Mouse (Mus musculus): Measurements from ENCODE around the gene Zbtb40. TPM values are rescaled to one million over a fixed set of nuclear protein-coding genes. Genes with fewer than 3 reads are reported as not detected.

The Zbtb40 gene
- total and polyA plus RNA-seq, 3 experiments: 2.7 to 7.1 (median 6.7) TPM

GRCm38 (mm10) chr4:137097984-137098327 is 49.4 kb upstream of the Zbtb40 start:
- TF ChIP-seq MAX (IDR thresholded peaks at IDR 0.05; ENCODE audit: low read length) (no peak), TBP (conservative IDR thresholded peaks at IDR 0.05; ENCODE audit: low read depth, low read length) (no peak), UBTF (IDR thresholded peaks at IDR 0.05; ENCODE audit: low read depth, low read length) (no peak), TCF12 (IDR thresholded peaks at IDR 0.05; ENCODE audit: low read depth, low read length) (no peak), ZMIZ1 (IDR thresholded peaks at IDR 0.05; ENCODE audit: low read depth, low read length) (no peak), SIN3A (IDR thresholded peaks at IDR 0.05; ENCODE audit: low read length) (no peak), POLR2AphosphoS2 (IDR thresholded peaks at IDR 0.05; ENCODE audit: low read depth, low read length) (no peak), NELFE (IDR thresholded peaks at IDR 0.05; ENCODE audit: low read depth, low read length) (no peak), POLR2A (IDR thresholded peaks at IDR 0.05; ENCODE audit: low read depth, low read length) (no peak), EP300 (IDR thresholded peaks at IDR 0.05; ENCODE audit: low read length) (no peak), PAX5 (IDR thresholded peaks at IDR 0.05; ENCODE audit: low read length) (no peak), CHD2 (IDR thresholded peaks at IDR 0.05; ENCODE audit: low read length) (no peak), MYC (IDR thresholded peaks at IDR 0.05; ENCODE audit: low read depth, low read length) (no peak), ZNF384 (IDR thresholded peaks at IDR 0.05; ENCODE audit: low read depth, low read length) (no peak), RAD21 (IDR thresholded peaks at IDR 0.05; ENCODE audit: low read depth, low read length) (no peak), CHD1 (IDR thresholded peaks at IDR 0.05; ENCODE audit: low read depth, low read length) (no peak), HCFC1 (IDR thresholded peaks at IDR 0.05; ENCODE audit: low read depth, low read length) (no peak)
- Histone ChIP-seq H3K27me3 (replicated peaks) (peaks cover 83% of the 10 kb centered on the region), H3K9me3 (replicated peaks; ENCODE audit: low read length) (peaks cover 20% of the 10 kb centered on the region), H3K4me3 (replicated peaks in 1 of 3; ENCODE audit: low read depth in 2 of 3, low read length in 2 of 3, poor library complexity in 1 of 3) (no peak overlapping the region), H3K4me2 (ENCODE audit: insufficient read depth, low read depth, poor library complexity, severe bottlenecking) (no peak overlapping the region), H3K9ac (ENCODE audit: insufficient read depth, low read depth) (no peak overlapping the region), H3K36me3 (replicated peaks in 1 of 2; ENCODE audit: control insufficient read depth in 1 of 2, insufficient read depth in 1 of 2, low read length in 1 of 2) (no peaks in the 10 kb centered on the region), H3K4me1 (ENCODE audit: control insufficient read depth in 1 of 2, insufficient read depth in 2 of 2) (peaks cover 0 to 6% of the 10 kb centered on the region in 2 experiments; a peak in 1 of 4 replicates), H3K79me2 (replicated peaks; ENCODE audit: control insufficient read depth, extremely low read depth, insufficient read depth, poor library complexity, severe bottlenecking) (no peaks in the 10 kb centered on the region), H3K27ac (ENCODE audit: insufficient read depth, low read depth) (no peak overlapping the region)
- dilution Hi-C loops (cut with MboI; ENCODE audit: extremely low pct_ligation_motif_present, extremely low pct_unique_long_range_greater_than_20kb, low sequenced_read_pairs): no loop called here
- DNase-seq (ENCODE audit: extremely low read depth): no peak
- in situ Hi-C loops (cut with MboI; ENCODE audit: low pct_ligation_motif_present, low pct_unique_long_range_greater_than_20kb, low sequenced_read_pairs): loop anchor here (25.0 kb wide), 1 partner anchor 339 kb away; the partner anchor contains the start of gene Cela3b

GRCm38 (mm10) chr4:137097246-137097983 is 48.8 kb upstream of the Zbtb40 start:
- Histone ChIP-seq H3K9me3 (replicated peaks; ENCODE audit: low read length) (peaks cover 25% of the 10 kb centered on the region), H3K79me2 (replicated peaks; ENCODE audit: control insufficient read depth, extremely low read depth, insufficient read depth, poor library complexity, severe bottlenecking) (no peaks in the 10 kb centered on the region), H3K27ac (ENCODE audit: insufficient read depth, low read depth) (no peak overlapping the region), H3K4me1 (ENCODE audit: control insufficient read depth in 1 of 2, insufficient read depth in 2 of 2) (peaks cover 0 to 6% of the 10 kb centered on the region in 2 experiments; a peak in 1 of 4 replicates), H3K4me2 (ENCODE audit: insufficient read depth, low read depth, poor library complexity, severe bottlenecking) (no peak overlapping the region), H3K4me3 (replicated peaks in 1 of 3; ENCODE audit: low read depth in 2 of 3, low read length in 2 of 3, poor library complexity in 1 of 3) (no peak overlapping the region), H3K9ac (ENCODE audit: insufficient read depth, low read depth) (no peak overlapping the region), H3K36me3 (replicated peaks in 1 of 2; ENCODE audit: control insufficient read depth in 1 of 2, insufficient read depth in 1 of 2, low read length in 1 of 2) (no peaks in the 10 kb centered on the region), H3K27me3 (replicated peaks) (peaks cover 84% of the 10 kb centered on the region)
- DNase-seq (ENCODE audit: extremely low read depth): no peak
- TF ChIP-seq MEF2A (IDR thresholded peaks at IDR 0.05; ENCODE audit: borderline replicate concordance, low read depth, low read length): no peak
- TF ChIP-seq HCFC1 (IDR thresholded peaks at IDR 0.05; ENCODE audit: low read depth, low read length): no peak
- no peak for TF ChIP-seq BHLHE40 (IDR thresholded peaks at IDR 0.05; ENCODE audit: low read depth, low read length)
- no peak for TF ChIP-seq GABPA (IDR thresholded peaks at IDR 0.05; ENCODE audit: insufficient replicate concordance, low read depth, low read length)
- no peak for TF ChIP-seq ZKSCAN1 (IDR thresholded peaks at IDR 0.05; ENCODE audit: borderline replicate concordance, low read depth, low read length)
- no peak for TF ChIP-seq ETS1 (conservative IDR thresholded peaks at IDR 0.05; ENCODE audit: low read depth, low read length)
- TF ChIP-seq NRF1 (IDR thresholded peaks at IDR 0.05; ENCODE audit: low read depth, low read length): no peak
- TF ChIP-seq RAD21 (IDR thresholded peaks at IDR 0.05; ENCODE audit: low read depth, low read length): no peak
- TF ChIP-seq UBTF (IDR thresholded peaks at IDR 0.05; ENCODE audit: low read depth, low read length): no peak
- TF ChIP-seq RCOR1 (conservative IDR thresholded peaks at IDR 0.05; ENCODE audit: low read depth, low read length): no peak
- TF ChIP-seq MAX (IDR thresholded peaks at IDR 0.05; ENCODE audit: low read length): no peak
- TF ChIP-seq ZC3H11A (IDR thresholded peaks at IDR 0.05; ENCODE audit: low read depth, low read length): no peak
- TF ChIP-seq IRF4 (IDR thresholded peaks at IDR 0.05; ENCODE audit: low read depth, low read length): no peak
- no peak for TF ChIP-seq TCF12 (IDR thresholded peaks at IDR 0.05; ENCODE audit: low read depth, low read length)
- TF ChIP-seq ELF1 (IDR thresholded peaks at IDR 0.05; ENCODE audit: low read depth, low read length): no peak
- no peak for TF ChIP-seq TBP (conservative IDR thresholded peaks at IDR 0.05; ENCODE audit: low read depth, low read length)
- no peak for TF ChIP-seq POLR2AphosphoS2 (IDR thresholded peaks at IDR 0.05; ENCODE audit: low read depth, low read length)
- in situ Hi-C loops (cut with MboI; ENCODE audit: low pct_ligation_motif_present, low pct_unique_long_range_greater_than_20kb, low sequenced_read_pairs): loop anchor here (25.0 kb wide), 1 partner anchor 340 kb away; the partner anchor contains the start of gene Cela3b
- dilution Hi-C loops (cut with MboI; ENCODE audit: extremely low pct_ligation_motif_present, extremely low pct_unique_long_range_greater_than_20kb, low sequenced_read_pairs): no loop called here

Measured in CH12.LX (cell line).